Mouse (Mus musculus): ENCODE measurements around the gene Scd4. TPM values are rescaled to one million over a fixed set of nuclear protein-coding genes. Genes with fewer than 3 reads are reported as not detected.

The Scd4 gene
- polyA plus RNA-seq, 1 experiment from 2014 or later, result 0.09 TPM

- no peaks in the 10 kb centered on the region for H3K9me3 ChIP-seq (ENCODE audit: control insufficient read depth, low read length)
- peak; percentile 84; the same call in 1 of the 2 replicates for ATAC-seq
- H3K27ac ChIP-seq (ENCODE audit: low read length), result no peak overlapping the region
- no peak overlapping the region for H3K4me2 ChIP-seq (ENCODE audit: low read depth, low read length)
- WGBS, result 33% methylated on average over 5 of the region's 5 CpGs
- 0 out of 2 replicates have a peak, but pooled peaks cover 2% of the 10 kb centered on the region for H3K4me1 ChIP-seq (ENCODE audit: control insufficient read depth, insufficient read depth, low read length)
- no peaks in the 10 kb centered on the region for H3K36me3 ChIP-seq (ENCODE audit: control insufficient read depth, insufficient read depth, low read length)
- H3K9ac ChIP-seq (ENCODE audit: low read depth, low read length), result no peak overlapping the region
- no peaks in the 10 kb centered on the region for H3K27me3 ChIP-seq (replicated peaks; ENCODE audit: control insufficient read depth, insufficient read depth, low read length)
- no peak overlapping the region for H3K4me3 ChIP-seq (ENCODE audit: low read length)
Observed at GRCm38 (mm10) chr19:44377629-44378375, 44.9 kb downstream of the Scd4 start.

- H3K4me1 ChIP-seq (ENCODE audit: control insufficient read depth, insufficient read depth, low read length), result 0 out of 2 replicates have a peak, but pooled peaks cover 2% of the 10 kb centered on the region
- no peaks in the 10 kb centered on the region for H3K36me3 ChIP-seq (ENCODE audit: control insufficient read depth, insufficient read depth, low read length)
- H3K9ac ChIP-seq (ENCODE audit: low read depth, low read length), result no peak overlapping the region
- no peak overlapping the region for H3K4me2 ChIP-seq (ENCODE audit: low read depth, low read length)
- H3K9me3 ChIP-seq (ENCODE audit: control insufficient read depth, low read length), result no peaks in the 10 kb centered on the region
- no peak overlapping the region for H3K4me3 ChIP-seq (ENCODE audit: low read length)
- ATAC-seq, result no peak
- H3K27ac ChIP-seq (ENCODE audit: low read length), result no peak overlapping the region
- no peaks in the 10 kb centered on the region for H3K27me3 ChIP-seq (replicated peaks; ENCODE audit: control insufficient read depth, insufficient read depth, low read length)
Observed at GRCm38 (mm10) chr19:44379090-44379489, 46.2 kb downstream of the Scd4 start.

GRCm38 (mm10) chr19:44380065-44380464 lies 47.2 kb downstream of the Scd4 start:
- Histone ChIP-seq H3K36me3 (ENCODE audit: control insufficient read depth, insufficient read depth, low read length) (no peaks in the 10 kb centered on the region), H3K9me3 (ENCODE audit: control insufficient read depth, low read length) (no peaks in the 10 kb centered on the region), H3K27ac (ENCODE audit: low read length) (no peak overlapping the region), H3K4me1 (ENCODE audit: control insufficient read depth, insufficient read depth, low read length) (0 out of 2 replicates have a peak, but pooled peaks cover 2% of the 10 kb centered on the region), H3K4me2 (ENCODE audit: low read depth, low read length) (no peak overlapping the region), H3K27me3 (replicated peaks; ENCODE audit: control insufficient read depth, insufficient read depth, low read length) (no peaks in the 10 kb centered on the region), H3K9ac (ENCODE audit: low read depth, low read length) (no peak overlapping the region), H3K4me3 (ENCODE audit: low read length) (no peak overlapping the region)
- no peak for ATAC-seq
- 66% methylated on average over 4 of the region's 4 CpGs for WGBS

- Histone ChIP-seq H3K4me1 (ENCODE audit: control insufficient read depth, insufficient read depth, low read length) (peaks cover 4% of the 10 kb centered on the region), H3K4me3 (ENCODE audit: low read length) (no peak overlapping the region), H3K27me3 (replicated peaks; ENCODE audit: control insufficient read depth, insufficient read depth, low read length) (no peaks in the 10 kb centered on the region), H3K27ac (ENCODE audit: low read length) (no peak overlapping the region), H3K4me2 (ENCODE audit: low read depth, low read length) (no peak overlapping the region), H3K36me3 (ENCODE audit: control insufficient read depth, insufficient read depth, low read length) (no peaks in the 10 kb centered on the region), H3K9me3 (ENCODE audit: control insufficient read depth, low read length) (no peaks in the 10 kb centered on the region), H3K9ac (ENCODE audit: low read depth, low read length) (no peak overlapping the region)
- ATAC-seq, result no peak
- WGBS, result 85% methylated on average over 12 of the region's 12 CpGs
Observed at GRCm38 (mm10) chr19:44382682-44383321, 49.9 kb downstream of the Scd4 start.

- H3K4me3 ChIP-seq (ENCODE audit: low read length), result no peak overlapping the region
- H3K36me3 ChIP-seq (ENCODE audit: control insufficient read depth, insufficient read depth, low read length), result no peaks in the 10 kb centered on the region
- ATAC-seq, result no peak
- WGBS, result 77% methylated on average over 6 of the region's 6 CpGs
- no peak overlapping the region for H3K9ac ChIP-seq (ENCODE audit: low read depth, low read length)
- H3K4me1 ChIP-seq (ENCODE audit: control insufficient read depth, insufficient read depth, low read length), result peaks cover 11% of the 10 kb centered on the region
- no peaks in the 10 kb centered on the region for H3K27me3 ChIP-seq (replicated peaks; ENCODE audit: control insufficient read depth, insufficient read depth, low read length)
- H3K27ac ChIP-seq (ENCODE audit: low read length), result no peak overlapping the region
- H3K9me3 ChIP-seq (ENCODE audit: control insufficient read depth, low read length), result no peaks in the 10 kb centered on the region
- H3K4me2 ChIP-seq (ENCODE audit: low read depth, low read length), result no peak overlapping the region
Observed at GRCm38 (mm10) chr19:44385887-44386498, 53.1 kb downstream of the Scd4 start.

GRCm38 (mm10) chr19:44387089-44387671 lies 54.3 kb downstream of the Scd4 start:
- Histone ChIP-seq H3K36me3 (ENCODE audit: control insufficient read depth, insufficient read depth, low read length) (no peaks in the 10 kb centered on the region), H3K4me1 (ENCODE audit: control insufficient read depth, insufficient read depth, low read length) (peaks cover 11% of the 10 kb centered on the region), H3K27ac (ENCODE audit: low read length) (no peak overlapping the region), H3K4me2 (ENCODE audit: low read depth, low read length) (no peak overlapping the region), H3K9me3 (ENCODE audit: control insufficient read depth, low read length) (no peaks in the 10 kb centered on the region), H3K4me3 (ENCODE audit: low read length) (no peak overlapping the region), H3K27me3 (replicated peaks; ENCODE audit: control insufficient read depth, insufficient read depth, low read length) (no peaks in the 10 kb centered on the region), H3K9ac (ENCODE audit: low read depth, low read length) (no peak overlapping the region)
- WGBS, result 93% methylated on average over 4 of the region's 4 CpGs
- no peak for ATAC-seq

- peak overlapping the region; percentile 62 for H3K4me3 ChIP-seq (ENCODE audit: low read length)
- ATAC-seq, result peak; percentile 1; the same call in 1 of the 2 replicates
- H3K27ac ChIP-seq (ENCODE audit: low read length), result peak overlapping the region; percentile 89
- WGBS, result 21% methylated on average over 19 of the region's 19 CpGs
- H3K4me2 ChIP-seq (ENCODE audit: low read depth, low read length), result peak overlapping the region; percentile 79
- H3K27me3 ChIP-seq (replicated peaks; ENCODE audit: control insufficient read depth, insufficient read depth, low read length), result no peaks in the 10 kb centered on the region
- no peaks in the 10 kb centered on the region for H3K9me3 ChIP-seq (ENCODE audit: control insufficient read depth, low read length)
- peak overlapping the region; percentile 72 for H3K9ac ChIP-seq (ENCODE audit: low read depth, low read length)
- H3K36me3 ChIP-seq (ENCODE audit: control insufficient read depth, insufficient read depth, low read length), result no peaks in the 10 kb centered on the region
- H3K4me1 ChIP-seq (ENCODE audit: control insufficient read depth, insufficient read depth, low read length), result peaks cover 11% of the 10 kb centered on the region
Observed at GRCm38 (mm10) chr19:44387746-44388474, 55.0 kb downstream of the Scd4 start.

GRCm38 (mm10) chr19:44388475-44389428 lies 55.9 kb downstream of the Scd4 start:
- H3K4me1 ChIP-seq (ENCODE audit: control insufficient read depth, insufficient read depth, low read length), result peaks cover 11% of the 10 kb centered on the region
- peak overlapping the region; percentile 72 for H3K9ac ChIP-seq (ENCODE audit: low read depth, low read length)
- peak; percentile 98 for ATAC-seq
- H3K27ac ChIP-seq (ENCODE audit: low read length), result peak overlapping the region; percentile 89
- peak overlapping the region; percentile 79 for H3K4me2 ChIP-seq (ENCODE audit: low read depth, low read length)
- H3K36me3 ChIP-seq (ENCODE audit: control insufficient read depth, insufficient read depth, low read length), result no peaks in the 10 kb centered on the region
- H3K9me3 ChIP-seq (ENCODE audit: control insufficient read depth, low read length), result no peaks in the 10 kb centered on the region
- WGBS, result 2% methylated on average over 39 of the region's 41 CpGs
- peak overlapping the region; percentile 62 for H3K4me3 ChIP-seq (ENCODE audit: low read length)
- H3K27me3 ChIP-seq (replicated peaks; ENCODE audit: control insufficient read depth, insufficient read depth, low read length), result no peaks in the 10 kb centered on the region

Measured in intestine, embryonic 16.5 days (tissue).